Mouse (Mus musculus): ENCODE measurements around the gene Defa26.
"Not testable (repeated sequence)": the region's sequence is repeated elsewhere in the genome, so short reads cannot be mapped to it uniquely, and the experiment has no call there.

The Defa26 gene

DNA sequence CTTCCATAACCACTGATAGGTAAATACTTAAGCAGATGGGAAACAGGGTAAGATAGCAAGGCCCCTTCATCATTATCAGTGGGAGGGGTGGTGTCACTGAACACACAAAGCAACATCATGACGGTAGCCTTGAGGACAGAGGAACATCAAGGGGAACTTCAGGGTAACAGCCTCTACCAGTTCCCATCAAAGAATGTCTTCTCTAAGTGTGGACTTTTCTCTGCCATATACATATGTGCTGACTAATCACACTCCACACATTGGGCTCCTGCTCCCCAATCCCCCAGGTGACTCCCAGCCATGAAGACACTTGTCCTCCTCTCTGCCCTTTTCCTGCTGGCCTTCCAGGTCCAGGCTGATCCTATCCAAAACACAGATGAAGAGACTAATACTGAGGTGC lies at the start of gene Defa26:
Gene Defa26, plus strand, starts transcription at position 301 of the 400 bp plus-strand sequence.
- not testable (repeated sequence) for DNase-seq (ENCODE audit: low spot score)

DNA sequence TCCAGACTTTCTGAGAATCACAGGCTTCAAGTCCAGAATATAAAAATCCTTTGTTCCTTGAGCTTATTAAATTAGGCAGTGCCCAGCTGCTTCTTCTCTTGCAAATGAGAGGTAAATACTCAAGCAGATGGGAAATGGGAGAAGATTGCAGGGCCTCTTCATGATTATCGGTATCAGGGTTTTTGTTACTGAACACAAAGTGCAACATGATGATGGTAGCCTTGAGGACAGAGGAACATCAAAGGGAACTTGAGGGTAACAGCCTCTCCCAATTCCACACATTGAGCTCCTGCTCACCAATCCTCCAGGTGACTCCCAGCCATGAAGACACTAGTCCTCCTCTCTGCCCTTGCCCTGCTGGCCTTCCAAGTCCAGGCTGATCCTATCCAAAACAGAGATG lies 35.3 kb upstream of the Defa26 start, which contains the start of gene Defa28:
Gene Defa28, plus strand, starts transcription at position 301 of the 400 bp plus-strand sequence.
- DNase-seq (ENCODE audit: low spot score): not testable (repeated sequence)

DNA sequence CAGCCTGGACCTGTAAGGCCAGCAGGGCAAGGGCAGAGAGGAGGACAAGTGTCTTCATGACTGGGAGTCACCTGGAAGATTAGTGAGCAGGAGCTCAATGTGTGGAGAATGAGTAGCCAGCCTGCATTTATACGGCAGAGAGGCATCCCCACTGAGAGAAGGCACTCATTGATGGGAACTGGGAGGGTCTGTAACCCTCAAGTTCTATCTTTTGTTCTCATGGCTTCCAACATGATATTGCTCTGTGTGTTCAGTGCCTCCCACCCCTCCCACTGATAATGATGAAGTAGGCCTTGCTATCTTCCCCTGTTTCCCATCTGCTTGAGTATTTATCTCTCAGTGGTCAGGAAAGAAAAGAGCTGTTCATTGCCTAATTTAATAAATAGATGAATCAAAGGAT lies 23.6 kb upstream of the Defa26 start, which contains the start of gene Gm7861:
Gene Gm7861, minus strand, starts transcription at position 101 of the 400 bp plus-strand sequence.
- DNase-seq (ENCODE audit: low spot score): not testable (repeated sequence)

DNA sequence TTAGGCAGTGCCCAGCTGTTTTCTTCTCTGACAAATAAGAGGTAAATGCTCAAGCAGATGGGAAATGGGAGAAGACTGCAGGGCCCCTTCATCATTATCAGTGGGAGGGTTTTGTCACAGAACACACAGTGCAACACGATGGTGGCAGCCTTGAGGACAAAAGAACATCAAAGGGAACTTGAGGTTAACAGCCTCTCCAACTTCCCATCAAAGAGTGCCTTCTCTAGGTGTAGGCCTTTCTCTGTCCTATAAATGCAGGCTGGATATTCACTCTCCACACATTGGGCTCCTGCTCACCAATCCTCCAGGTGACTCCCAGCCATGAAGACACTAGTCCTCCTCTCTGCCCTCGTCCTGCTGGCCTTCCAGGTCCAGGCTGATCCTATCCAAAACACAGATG lies 37.5 kb downstream of the Defa26 start, which contains the start of gene Defa17:
Gene Defa17, plus strand, starts transcription at position 301 of the 400 bp plus-strand sequence.
- DNase-seq (ENCODE audit: low spot score): not testable (repeated sequence)

DNA sequence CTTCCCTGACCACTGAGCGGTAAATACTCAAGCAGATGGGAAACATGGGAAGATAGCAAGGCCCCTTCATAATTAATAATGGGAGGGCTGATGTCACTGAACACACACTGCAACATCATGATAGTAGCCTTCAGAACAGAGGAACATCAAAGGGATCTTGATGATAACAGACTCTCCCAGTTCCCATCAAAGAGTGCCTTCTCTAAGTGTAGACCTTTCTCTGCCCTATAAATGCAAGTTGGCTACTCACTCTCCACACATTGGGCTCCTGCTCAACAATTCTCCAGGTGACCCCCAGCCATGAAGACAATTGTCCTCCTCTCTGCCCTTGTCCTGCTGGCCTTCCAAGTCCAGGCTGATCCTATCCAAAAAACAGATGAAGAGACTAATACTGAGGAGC lies 47.5 kb downstream of the Defa26 start, which contains the start of gene Defa34:
Gene Defa34, plus strand, starts transcription at position 301 of the 400 bp plus-strand sequence.
- DNase-seq (ENCODE audit: low spot score): not testable (repeated sequence)
